Mouse (Mus musculus) lung, postnatal 36 days (tissue): ENCODE results near the gene Hoxa6.

Source experiments
- DNase-seq: peaks from one replicate; pipeline ENCODE4 v3.0.0; 2022; ENCODE audit warnings: mixed read lengths

The Hoxa6 gene

DNA sequence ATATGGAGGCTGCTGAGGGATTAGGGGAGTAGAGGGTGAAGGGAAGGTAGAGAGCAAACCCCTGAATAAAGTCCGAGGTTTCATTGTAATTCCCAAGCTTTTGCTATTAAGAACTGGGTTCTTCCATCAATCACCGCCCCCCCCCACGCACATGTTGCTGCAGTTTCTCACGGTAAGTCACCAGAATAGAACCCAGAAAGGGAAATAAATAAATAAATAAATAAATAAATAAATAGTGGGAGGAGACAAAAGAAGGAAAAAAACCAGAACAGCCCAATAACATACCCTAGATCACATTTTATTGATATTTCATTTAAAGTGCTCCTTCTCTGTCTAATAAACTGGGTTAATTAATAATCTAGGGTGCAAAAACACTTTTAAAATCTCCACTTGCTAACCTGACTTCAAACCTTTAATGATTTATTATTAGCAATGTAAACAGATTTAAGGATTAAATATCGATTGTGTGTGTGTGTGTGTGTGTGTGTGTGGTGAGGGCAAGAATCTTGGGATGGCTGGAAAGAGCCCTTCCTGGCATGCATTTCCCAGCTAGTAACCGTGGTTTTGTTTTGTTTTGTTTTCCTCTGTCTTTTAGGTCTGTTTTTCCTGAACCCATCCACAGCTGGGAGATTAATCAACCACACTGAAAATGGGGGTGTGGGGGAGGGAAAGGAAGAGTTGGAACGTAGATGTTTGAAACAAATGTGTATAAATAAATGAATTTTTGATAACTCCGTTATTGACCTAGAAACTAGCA, 47.0 kb downstream of the Hoxa6 start:
- no peak for DNase-seq

GRCm38 (mm10) chr6:52160511-52161335, 47.8 kb downstream of the Hoxa6 start:
- peak; percentile 72 for DNase-seq

DNA sequence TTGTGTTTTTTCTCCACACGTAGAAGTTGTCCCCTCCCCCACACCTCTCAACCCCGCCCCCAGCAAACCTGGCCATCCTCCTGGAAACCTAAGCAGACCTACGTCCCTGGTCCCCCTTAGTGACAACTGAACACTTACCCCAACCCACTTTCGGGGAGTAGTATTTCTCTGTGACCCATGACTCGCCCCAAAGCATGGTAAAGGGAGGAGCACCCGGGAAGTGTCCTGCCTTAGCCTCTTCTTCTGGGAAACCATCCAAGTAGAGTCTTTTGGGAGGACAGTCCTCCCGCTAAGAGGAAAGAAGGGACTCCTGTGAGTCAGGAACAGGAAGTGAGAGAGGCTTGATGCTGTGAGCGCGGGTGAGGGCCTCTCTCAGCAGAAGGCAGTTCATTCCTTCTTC, 48.5 kb downstream of the Hoxa6 start:
- DNase-seq = no peak

- peak; percentile 57 for DNase-seq
These were observed 49.3 kb downstream of the Hoxa6 start for GRCm38 (mm10) chr6:52159164-52159761.

- peak; percentile 91 for DNase-seq
These were observed 50.1 kb downstream of the Hoxa6 start, which contains the start of gene Hoxa1 for GRCm38 (mm10) chr6:52158276-52159051. TSS of gene Hoxa1 (minus strand) at chr6:52158317.

GRCm38 (mm10) chr6:52157466-52158275, 50.9 kb downstream of the Hoxa6 start:
- DNase-seq = no peak

GRCm38 (mm10) chr6:52156551-52157200, 51.8 kb downstream of the Hoxa6 start:
- no peak for DNase-seq
